Mouse (Mus musculus): ENCODE measurements around the gene Olfr1388. TPM values are rescaled to one million over a fixed set of nuclear protein-coding genes. Genes with fewer than 3 reads are reported as not detected.
"Not testable (repeated sequence)": the region's sequence is repeated elsewhere in the genome, so short reads cannot be mapped to it uniquely, and the experiment has no call there.

The Olfr1388 gene
- total and polyA plus RNA-seq, 2 experiments, result not detected

DNA sequence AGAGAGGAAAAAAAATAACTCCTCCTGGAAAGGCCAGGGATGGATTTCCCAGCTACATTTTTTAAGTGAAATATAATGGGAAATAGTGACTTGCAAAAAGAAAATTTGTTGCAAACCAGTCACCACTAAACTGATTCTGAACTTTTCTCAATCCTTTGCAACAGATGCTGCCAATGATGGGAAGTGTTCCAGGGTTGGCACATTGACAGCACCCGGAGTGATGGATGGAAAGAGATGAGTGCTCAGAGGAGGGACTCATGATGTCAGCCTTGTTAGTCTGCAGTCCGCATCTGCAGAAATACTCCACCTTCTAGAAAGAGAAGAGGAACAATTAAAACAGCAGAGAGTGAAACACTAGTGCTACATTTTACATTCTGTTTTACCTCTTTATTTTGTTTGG lies 6.8 kb upstream of the Olfr1388 start:
- H3K79me2 ChIP-seq (ENCODE audit: control insufficient read depth, insufficient read depth, low read length), result no peaks in the 10 kb centered on the region
- H3K27me3 ChIP-seq (ENCODE audit: control insufficient read depth, insufficient read depth, low read length), result no peaks in the 10 kb centered on the region
- peak; percentile 9 for DNase-seq (ENCODE audit: extremely low read depth, low read depth, low spot score)
- no peak overlapping the region for H3K27ac ChIP-seq (replicated peaks; ENCODE audit: insufficient read depth, low read depth, low read length)
- TF ChIP-seq POLR2A (IDR thresholded peaks at IDR 0.05; ENCODE audit: extremely low read depth, insufficient read depth, low read length), result no peak
- no peak for TF ChIP-seq CTCF (IDR thresholded peaks at IDR 0.05; ENCODE audit: low read depth, low read length)
- H3K36me3 ChIP-seq (ENCODE audit: control insufficient read depth, insufficient read depth, low read length), result no peaks in the 10 kb centered on the region
- no peak overlapping the region for H3K9ac ChIP-seq (ENCODE audit: low read depth, low read length)
- H3K4me1 ChIP-seq (ENCODE audit: control insufficient read depth, insufficient read depth, low read length), result no peaks in the 10 kb centered on the region
- 76% methylated on average over 2 of the region's 2 CpGs for WGBS
- no peak overlapping the region for H3K4me3 ChIP-seq (ENCODE audit: insufficient read depth, low read depth, low read length)

DNA sequence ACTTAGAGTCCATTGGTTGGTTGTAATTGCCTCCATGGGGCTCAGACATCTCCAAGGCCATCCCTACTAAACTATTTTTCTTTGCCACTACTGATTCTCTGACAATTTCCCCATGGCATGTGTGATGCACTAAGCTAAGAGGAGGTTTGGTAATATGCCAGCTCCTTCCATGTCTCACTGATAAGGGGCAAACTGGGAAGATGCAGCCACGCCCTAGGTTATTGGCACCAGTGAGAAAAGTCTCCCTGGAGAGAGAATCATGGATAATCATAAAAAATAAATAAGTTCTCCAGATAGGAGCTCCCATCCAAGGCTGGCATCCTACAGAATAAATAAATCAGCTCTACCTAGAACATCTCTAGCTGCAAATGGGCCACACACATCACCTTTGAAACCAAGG lies 18.6 kb downstream of the Olfr1388 start, which contains the start of gene Olfr1387:
Gene Olfr1387 (plus strand): TSS at position 301 of the 400 bp plus-strand sequence.
- no peak for DNase-seq (ENCODE audit: extremely low read depth, low read depth, low spot score)
- Histone ChIP-seq H3K4me3 (ENCODE audit: insufficient read depth, low read depth, low read length) (no peak within 1 kb of the TSS), H3K4me1 (ENCODE audit: control insufficient read depth, insufficient read depth, low read length) (no peaks in the 10 kb centered on the region), H3K9ac (ENCODE audit: low read depth, low read length) (no peak within 1 kb of the TSS), H3K27ac (replicated peaks; ENCODE audit: insufficient read depth, low read depth, low read length) (no peak within 1 kb of the TSS), H3K27me3 (ENCODE audit: control insufficient read depth, insufficient read depth, low read length) (no peaks in the 10 kb centered on the region), H3K36me3 (ENCODE audit: control insufficient read depth, insufficient read depth, low read length) (no peaks in the 10 kb centered on the region), H3K79me2 (ENCODE audit: control insufficient read depth, insufficient read depth, low read length) (no peaks in the 10 kb centered on the region)
- TF ChIP-seq POLR2A (IDR thresholded peaks at IDR 0.05; ENCODE audit: extremely low read depth, insufficient read depth, low read length) (no peak), CTCF (IDR thresholded peaks at IDR 0.05; ENCODE audit: low read depth, low read length) (no peak)
- 84% methylated on average over 1 of the region's 1 CpGs for WGBS

DNA sequence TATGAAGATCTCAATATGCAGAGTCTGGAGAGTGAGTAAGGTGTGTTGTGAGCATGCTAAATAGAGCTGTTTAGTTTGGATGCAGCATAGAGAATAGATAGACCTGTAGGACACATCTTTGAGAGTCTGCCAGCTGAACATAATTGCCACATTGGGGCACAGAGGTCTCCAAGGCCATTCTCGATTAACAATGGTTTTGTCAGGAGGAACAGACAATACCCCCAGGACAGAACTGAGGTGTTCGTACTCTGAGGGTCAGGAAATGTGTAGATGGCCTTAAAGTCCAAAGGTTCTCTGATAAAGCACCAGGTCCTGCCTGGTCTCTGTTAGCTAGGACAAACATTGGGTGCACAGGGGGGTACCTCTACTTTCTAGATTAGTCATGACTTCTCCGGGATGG lies 28.3 kb downstream of the Olfr1388 start, which contains the start of gene Olfr1386:
Gene Olfr1386 (plus strand): TSS at position 301 of the 400 bp plus-strand sequence.
- not testable (repeated sequence) for DNase-seq (ENCODE audit: extremely low read depth, low read depth, low spot score); H3K27ac ChIP-seq (replicated peaks; ENCODE audit: insufficient read depth, low read depth, low read length); H3K79me2 ChIP-seq (ENCODE audit: control insufficient read depth, insufficient read depth, low read length); H3K4me3 ChIP-seq (ENCODE audit: insufficient read depth, low read depth, low read length); H3K4me1 ChIP-seq (ENCODE audit: control insufficient read depth, insufficient read depth, low read length); H3K36me3 ChIP-seq (ENCODE audit: control insufficient read depth, insufficient read depth, low read length); H3K27me3 ChIP-seq (ENCODE audit: control insufficient read depth, insufficient read depth, low read length); H3K9ac ChIP-seq (ENCODE audit: low read depth, low read length)
- 49% methylated on average over 3 of the region's 3 CpGs for WGBS

DNA sequence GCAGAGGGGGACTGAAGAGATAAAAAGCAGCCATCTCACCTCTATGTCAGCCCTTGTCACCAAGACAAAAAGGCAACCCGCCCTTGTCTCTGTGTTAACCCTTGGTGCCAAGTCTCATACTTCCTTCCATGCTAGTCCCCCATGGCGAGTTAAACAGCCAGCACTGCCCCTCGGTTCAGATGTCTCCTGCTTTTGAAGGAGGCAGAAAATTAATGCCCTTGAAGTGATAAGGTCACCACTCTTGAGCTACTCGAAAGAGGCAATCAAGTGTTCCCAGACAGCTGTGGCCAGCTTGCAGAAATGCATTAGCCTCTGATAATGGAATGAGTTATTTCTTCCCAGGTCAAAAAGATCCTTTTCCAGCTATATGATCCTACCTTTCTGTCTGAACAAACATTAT lies 49.5 kb downstream of the Olfr1388 start:
- no peak overlapping the region for H3K9ac ChIP-seq (ENCODE audit: low read depth, low read length)
- H3K27me3 ChIP-seq (ENCODE audit: control insufficient read depth, insufficient read depth, low read length), result no peaks in the 10 kb centered on the region
- no peaks in the 10 kb centered on the region for H3K4me1 ChIP-seq (ENCODE audit: control insufficient read depth, insufficient read depth, low read length)
- no peak overlapping the region for H3K27ac ChIP-seq (replicated peaks; ENCODE audit: insufficient read depth, low read depth, low read length)
- 66% methylated on average over 4 of the region's 4 CpGs for WGBS
- no peaks in the 10 kb centered on the region for H3K79me2 ChIP-seq (ENCODE audit: control insufficient read depth, insufficient read depth, low read length)
- H3K4me3 ChIP-seq (ENCODE audit: insufficient read depth, low read depth, low read length), result no peak overlapping the region
- TF ChIP-seq POLR2A (IDR thresholded peaks at IDR 0.05; ENCODE audit: extremely low read depth, insufficient read depth, low read length), result no peak
- TF ChIP-seq CTCF (IDR thresholded peaks at IDR 0.05; ENCODE audit: low read depth, low read length), result no peak
- no peaks in the 10 kb centered on the region for H3K36me3 ChIP-seq (ENCODE audit: control insufficient read depth, insufficient read depth, low read length)
- DNase-seq (ENCODE audit: extremely low read depth, low read depth, low spot score), result no peak

DNA sequence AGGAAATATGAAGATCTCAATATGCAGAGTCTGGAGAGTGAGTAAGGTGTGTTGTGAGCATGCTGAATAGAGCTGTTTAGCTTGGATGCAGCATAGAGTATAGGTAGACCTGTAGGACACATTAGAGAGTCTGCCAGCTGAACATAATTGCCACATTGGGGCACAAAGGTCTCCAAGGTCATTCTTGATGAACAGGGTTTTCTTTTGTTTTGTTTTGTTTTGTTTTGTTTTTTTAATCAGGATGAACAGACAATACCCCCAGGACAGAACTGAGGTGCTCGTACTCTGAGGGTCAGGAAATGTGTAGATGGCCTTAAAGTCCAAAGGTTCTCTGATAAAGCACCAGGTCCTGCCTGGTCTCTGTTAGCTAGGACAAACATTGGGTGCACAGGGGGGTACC lies 52.3 kb downstream of the Olfr1388 start, which contains the start of gene Olfr1385:
Gene Olfr1385 (plus strand): TSS at position 301 of the 400 bp plus-strand sequence.
- not testable (repeated sequence) for H3K27ac ChIP-seq (replicated peaks; ENCODE audit: insufficient read depth, low read depth, low read length); H3K4me3 ChIP-seq (ENCODE audit: insufficient read depth, low read depth, low read length); H3K4me1 ChIP-seq (ENCODE audit: control insufficient read depth, insufficient read depth, low read length); H3K9ac ChIP-seq (ENCODE audit: low read depth, low read length); H3K27me3 ChIP-seq (ENCODE audit: control insufficient read depth, insufficient read depth, low read length); H3K36me3 ChIP-seq (ENCODE audit: control insufficient read depth, insufficient read depth, low read length); H3K79me2 ChIP-seq (ENCODE audit: control insufficient read depth, insufficient read depth, low read length); DNase-seq (ENCODE audit: extremely low read depth, low read depth, low spot score)
- WGBS, result 54% methylated on average over 1 of the region's 1 CpGs

Other genes with a start within 250 kb of the Olfr1388 start
- 3.4 and 5.5 TPM in 2 replicates for gene Btnl9, start 249.5 kb upstream of the Olfr1388 start, total RNA-seq (2014; rRNA removed)
- gene Btnl9, start 249.5 kb upstream of the Olfr1388 start, polyA plus RNA-seq (2012; rRNA removed), result 1.9 and 2.3 TPM in 2 replicates
- gene Zfp62, start 233.3 kb upstream of the Olfr1388 start, total RNA-seq (2014; rRNA removed), result 18.3 and 18.8 TPM in 2 replicates
- 0.71 and 1.4 TPM in 2 replicates for gene Zfp62, start 233.3 kb upstream of the Olfr1388 start, polyA plus RNA-seq (2012; rRNA removed)
- gene Mgat1, start 192.4 kb upstream of the Olfr1388 start, total RNA-seq (2014; rRNA removed), result 44.7 and 60.8 TPM in 2 replicates
- gene Mgat1, start 192.4 kb upstream of the Olfr1388 start, polyA plus RNA-seq (2012; rRNA removed), result 134 and 145 TPM in 2 replicates
- gene Olfr1393, start 158.3 kb upstream of the Olfr1388 start, total RNA-seq (2014; rRNA removed), result 0.09 and 0.27 TPM in 2 replicates
- 0.47 and 0.55 TPM in 2 replicates for gene Olfr1393, start 158.3 kb upstream of the Olfr1388 start, polyA plus RNA-seq (2012; rRNA removed)
- gene Olfr1392, start 151.3 kb upstream of the Olfr1388 start, total RNA-seq (2014; rRNA removed), result not detected in 2 replicates
- 0.09 and 0.26 TPM in 2 replicates for gene Olfr1392, start 151.3 kb upstream of the Olfr1388 start, polyA plus RNA-seq (2012; rRNA removed)
- not detected in 2 replicates for gene Olfr10, start 131.9 kb upstream of the Olfr1388 start, total RNA-seq (2014; rRNA removed)
- not detected in 2 replicates for gene Olfr10, start 131.9 kb upstream of the Olfr1388 start, polyA plus RNA-seq (2012; rRNA removed)
- not detected in 2 replicates for gene Olfr1391, start 113.9 kb upstream of the Olfr1388 start, total RNA-seq (2014; rRNA removed)
- gene Olfr1391, start 113.9 kb upstream of the Olfr1388 start, polyA plus RNA-seq (2012; rRNA removed), result not detected in 2 replicates
- gene Olfr1390, start 101.4 kb upstream of the Olfr1388 start, total RNA-seq (2014; rRNA removed), result not detected in 2 replicates
- gene Olfr1390, start 101.4 kb upstream of the Olfr1388 start, polyA plus RNA-seq (2012; rRNA removed), result not detected in 2 replicates
- not detected in 2 replicates for gene Olfr1389, start 13.6 kb upstream of the Olfr1388 start, total RNA-seq (2014; rRNA removed)
- not detected in 2 replicates for gene Olfr1389, start 13.6 kb upstream of the Olfr1388 start, polyA plus RNA-seq (2012; rRNA removed)
- gene Olfr1387, start 18.7 kb downstream of the Olfr1388 start, total RNA-seq (2014; rRNA removed), result not detected in 2 replicates
- not detected in 2 replicates for gene Olfr1387, start 18.7 kb downstream of the Olfr1388 start, polyA plus RNA-seq (2012; rRNA removed)
- not detected in 2 replicates for gene Olfr1386, start 28.4 kb downstream of the Olfr1388 start, total RNA-seq (2014; rRNA removed)
- not detected in 2 replicates for gene Olfr1386, start 28.4 kb downstream of the Olfr1388 start, polyA plus RNA-seq (2012; rRNA removed)
- gene Olfr1385, start 52.4 kb downstream of the Olfr1388 start, total RNA-seq (2014; rRNA removed), result 0.07 TPM in 1 of 2 replicates, not detected in the other
- gene Olfr1385, start 52.4 kb downstream of the Olfr1388 start, polyA plus RNA-seq (2012; rRNA removed), result not detected in 2 replicates
- not detected in 2 replicates for gene Olfr1384, start 70.1 kb downstream of the Olfr1388 start, total RNA-seq (2014; rRNA removed)
- gene Olfr1384, start 70.1 kb downstream of the Olfr1388 start, polyA plus RNA-seq (2012; rRNA removed), result not detected in 2 replicates
- gene Olfr1383, start 83.0 kb downstream of the Olfr1388 start, total RNA-seq (2014; rRNA removed), result not detected in 2 replicates
- not detected in 2 replicates for gene Olfr1383, start 83.0 kb downstream of the Olfr1388 start, polyA plus RNA-seq (2012; rRNA removed)
- gene Olfr1382, start 91.6 kb downstream of the Olfr1388 start, total RNA-seq (2014; rRNA removed), result not detected in 2 replicates
- not detected in 2 replicates for gene Olfr1382, start 91.6 kb downstream of the Olfr1388 start, polyA plus RNA-seq (2012; rRNA removed)
- gene Olfr1381, start 106.8 kb downstream of the Olfr1388 start, total RNA-seq (2014; rRNA removed), result not detected in 2 replicates
- not detected in 2 replicates for gene Olfr1381, start 106.8 kb downstream of the Olfr1388 start, polyA plus RNA-seq (2012; rRNA removed)
- gene Olfr1380, start 120.3 kb downstream of the Olfr1388 start, total RNA-seq (2014; rRNA removed), result not detected in 2 replicates
- not detected in 2 replicates for gene Olfr1380, start 120.3 kb downstream of the Olfr1388 start, polyA plus RNA-seq (2012; rRNA removed)
- gene Flt4, start 172.6 kb downstream of the Olfr1388 start, total RNA-seq (2014; rRNA removed), result 7.8 and 13.6 TPM in 2 replicates
- gene Flt4, start 172.6 kb downstream of the Olfr1388 start, polyA plus RNA-seq (2012; rRNA removed), result 7.5 and 9.8 TPM in 2 replicates
- not detected in 2 replicates for gene Scgb3a1, start 227.0 kb downstream of the Olfr1388 start, total RNA-seq (2014; rRNA removed)
- gene Scgb3a1, start 227.0 kb downstream of the Olfr1388 start, polyA plus RNA-seq (2012; rRNA removed), result 0.22 TPM in 1 of 2 replicates, not detected in the other

All from liver, adult 2 months (tissue).